Mouse (Mus musculus) brain, embryonic 14.5 days (tissue): Measurements from ENCODE around the gene Hist1h1e.

Experiments used
- CTCF ChIP-seq: fragments of 200-500 bp; IDR thresholded peaks from 2 replicates; pipeline ENCODE4 v1.5.1; 2012; ENCODE audit warnings: inconsistent platforms, mild to moderate bottlenecking, moderate library complexity, borderline replicate concordance; ENCODE audit not compliant: insufficient read depth, insufficient read length; ENCODE audit errors: extremely low read depth
- POLR2A ChIP-seq: fragments of 200-500 bp; IDR thresholded peaks from 2 replicates; pipeline ENCODE4 v1.6.1; 2012; ENCODE audit warnings: mild to moderate bottlenecking, inconsistent platforms, borderline replicate concordance; ENCODE audit not compliant: poor library complexity, insufficient read depth, insufficient read length, severe bottlenecking; ENCODE audit errors: extremely low read depth

DNA sequence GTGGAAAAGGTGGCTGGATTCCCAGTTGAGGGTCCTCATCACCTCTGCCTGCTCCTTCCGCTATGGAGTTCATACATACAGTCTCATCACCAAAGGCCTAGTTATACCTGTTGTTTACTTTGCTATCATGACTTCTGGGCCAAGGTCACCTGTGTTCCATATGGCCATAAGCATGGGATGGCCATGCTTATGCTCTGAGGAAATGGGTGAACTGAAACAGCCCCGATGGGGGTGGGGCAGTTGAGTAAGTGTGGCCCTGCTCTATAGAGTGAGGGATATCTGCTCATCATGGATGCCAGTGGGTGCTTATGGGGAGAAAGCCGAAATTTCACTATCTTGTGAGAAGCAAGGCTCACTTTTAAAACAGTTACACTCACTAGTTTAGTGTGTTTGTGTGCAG, 17.3 kb downstream of the Hist1h1e start:
- TF ChIP-seq CTCF (no peak), POLR2A (no peak)
